Mouse (Mus musculus) CH12.LX (cell line): ENCODE measurements around the gene Tmem30b.
"Not testable (repeated sequence)": the region's sequence is repeated elsewhere in the genome, so short reads cannot be mapped to it uniquely, and the experiment has no call there.

ENCODE experiments used
- CHD2 ChIP-seq: IDR thresholded peaks from 2 replicates; pipeline ENCODE4 v1.6.1; 2011; ENCODE audit warnings: low read length, improper control_type of control experiment
- CTCF ChIP-seq, 2 experiments: IDR thresholded peaks in 1 of 2; conservative IDR thresholded peaks in 1 of 2; 2 replicates each; pipeline ENCODE4 v1.5.1; 2011 to 2012; ENCODE audit warnings: low read depth in 2 of 2, low read length in 2 of 2, improper control_type of control experiment in 1 of 2, inconsistent platforms in 1 of 2, mild to moderate bottlenecking in 1 of 2, moderate library complexity in 1 of 2
- E2F4 ChIP-seq: IDR thresholded peaks from 2 replicates; pipeline ENCODE4 v1.6.1; 2011; ENCODE audit warnings: low read depth, low read length, improper control_type of control experiment; ENCODE audit not compliant: insufficient replicate concordance
- MAFK ChIP-seq: IDR thresholded peaks from 2 replicates; pipeline ENCODE4 v1.6.1; 2011; ENCODE audit warnings: low read length, improper control_type of control experiment; ENCODE audit not compliant: insufficient replicate concordance
- MXI1 ChIP-seq: IDR thresholded peaks from 2 replicates; pipeline ENCODE4 v1.6.1; 2011; ENCODE audit warnings: mild to moderate bottlenecking, low read depth, low read length, improper control_type of control experiment
- MYC ChIP-seq: IDR thresholded peaks from 2 replicates; pipeline ENCODE4 v1.6.1; 2011; ENCODE audit warnings: low read depth, mild to moderate bottlenecking, improper control_type of control experiment, low read length
- NRF1 ChIP-seq: IDR thresholded peaks from 2 replicates; pipeline ENCODE4 v1.6.1; 2014; ENCODE audit warnings: low read depth, mild to moderate bottlenecking, inconsistent platforms, low read length, improper control_type of control experiment, moderate library complexity
- POLR2A ChIP-seq: IDR thresholded peaks from 2 replicates; pipeline ENCODE4 v1.6.1; 2011; ENCODE audit warnings: low read depth, mild to moderate bottlenecking, improper control_type of control experiment, low read length
- POLR2AphosphoS2 ChIP-seq: IDR thresholded peaks from 2 replicates; pipeline ENCODE4 v1.6.1; 2011; ENCODE audit warnings: low read depth, low read length, improper control_type of control experiment
- SIN3A ChIP-seq: IDR thresholded peaks from 2 replicates; pipeline ENCODE4 v1.6.1; 2012; ENCODE audit warnings: low read length, improper control_type of control experiment, inconsistent platforms
- TCF12 ChIP-seq: IDR thresholded peaks from 2 replicates; pipeline ENCODE4 v1.6.1; 2014; ENCODE audit warnings: low read depth, mild to moderate bottlenecking, inconsistent platforms, low read length, improper control_type of control experiment
- UBTF ChIP-seq: IDR thresholded peaks from 2 replicates; pipeline ENCODE4 v1.6.1; 2012; ENCODE audit warnings: low read depth, mild to moderate bottlenecking, inconsistent platforms, low read length, improper control_type of control experiment, moderate library complexity
- ZKSCAN1 ChIP-seq: IDR thresholded peaks from 2 replicates; pipeline ENCODE4 v1.6.1; 2012; ENCODE audit warnings: low read depth, inconsistent platforms, low read length, improper control_type of control experiment, borderline replicate concordance

DNA sequence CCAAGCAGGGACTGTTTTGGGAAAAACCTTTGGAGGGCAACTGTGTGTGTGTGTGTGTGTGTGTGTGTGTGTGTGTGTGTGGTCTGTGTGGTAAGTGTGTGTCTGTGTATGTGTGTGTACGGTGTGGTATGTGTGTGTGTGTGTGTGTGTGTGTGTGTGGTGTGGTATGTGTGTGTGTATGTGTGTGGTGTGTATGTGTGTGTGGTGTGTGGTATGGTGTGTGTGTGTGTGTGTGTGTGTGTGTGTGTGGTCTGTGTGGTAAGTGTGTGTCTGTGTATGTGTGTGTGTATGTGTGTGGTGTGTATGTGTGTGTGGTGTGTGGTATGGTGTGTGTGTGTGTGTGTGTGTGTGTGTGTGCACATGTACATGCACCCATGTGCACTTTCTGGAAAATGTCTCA is 18.1 kb downstream of the Tmem30b start:
- TF ChIP-seq CHD2; SIN3A; UBTF; MYC; POLR2AphosphoS2; MAFK; NRF1; MXI1; TCF12; CTCF (conservative IDR thresholded peaks at IDR 0.05 in 1 of 2, IDR thresholded peaks at IDR 0.05 in 1 of 2; ENCODE audit: low read depth in 2 of 2, low read length in 2 of 2); E2F4; POLR2A; ZKSCAN1: not testable (repeated sequence)
